Mouse (Mus musculus) liver, postnatal 0 days (tissue): ENCODE data around the gene Tifab.

ENCODE experiments used
- CTCF ChIP-seq: sonication (generic); IDR thresholded peaks from 2 replicates; pipeline ENCODE4 v1.5.1; 2016; ENCODE audit warnings: antibody characterized with exemption, low read depth
- EP300 ChIP-seq: IDR thresholded peaks from 2 replicates; pipeline ENCODE4 v1.6.1; 2016; ENCODE audit warnings: antibody characterized with exemption, low read depth, mild to moderate bottlenecking

DNA sequence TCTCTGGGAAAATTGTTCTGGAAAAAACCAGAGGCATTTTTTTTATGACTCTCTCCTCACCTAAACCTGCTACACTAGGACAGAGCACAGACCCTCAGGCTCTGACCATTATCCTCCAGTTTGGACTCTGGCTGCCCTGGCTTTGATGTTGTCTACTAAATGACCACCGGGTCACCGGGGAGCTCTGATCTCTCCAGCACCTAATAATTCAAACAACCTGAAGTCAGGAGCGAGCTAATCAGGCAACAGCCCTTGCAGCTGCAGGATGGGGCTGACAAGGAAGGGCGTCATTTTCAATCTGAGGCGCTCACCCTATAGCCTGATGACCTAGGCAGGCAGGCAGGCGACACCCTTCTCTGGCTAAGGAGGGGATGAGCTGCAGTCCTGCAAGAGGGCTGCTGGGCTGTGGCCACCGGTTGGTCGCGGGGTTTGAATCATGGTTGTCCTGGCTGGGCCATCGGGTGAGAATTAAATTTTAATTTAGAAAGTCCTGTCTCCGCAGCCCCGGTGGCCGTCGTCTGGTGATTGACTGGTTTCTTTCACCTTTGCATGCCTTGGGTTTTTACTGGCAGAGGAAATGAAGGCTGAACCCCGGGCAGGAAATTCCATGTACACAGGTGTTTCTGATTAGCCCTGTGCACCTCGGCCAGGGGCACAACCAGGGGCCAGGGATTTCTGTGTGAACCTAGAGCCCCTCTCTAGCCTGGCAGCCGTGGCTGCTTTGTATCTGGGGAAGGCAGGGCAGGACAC lies 18.9 kb downstream of the Tifab start:
- TF ChIP-seq CTCF (no peak), EP300 (no peak)
